Mouse (Mus musculus): Measurements from ENCODE around the gene Prl2a1. TPM values are rescaled to one million over a fixed set of nuclear protein-coding genes. Genes with fewer than 3 reads are reported as not detected.
"Not testable (repeated sequence)": the region's sequence is repeated elsewhere in the genome, so short reads cannot be mapped to it uniquely, and the experiment has no call there.

The Prl2a1 gene
- total RNA-seq (2021), result not detected

DNA sequence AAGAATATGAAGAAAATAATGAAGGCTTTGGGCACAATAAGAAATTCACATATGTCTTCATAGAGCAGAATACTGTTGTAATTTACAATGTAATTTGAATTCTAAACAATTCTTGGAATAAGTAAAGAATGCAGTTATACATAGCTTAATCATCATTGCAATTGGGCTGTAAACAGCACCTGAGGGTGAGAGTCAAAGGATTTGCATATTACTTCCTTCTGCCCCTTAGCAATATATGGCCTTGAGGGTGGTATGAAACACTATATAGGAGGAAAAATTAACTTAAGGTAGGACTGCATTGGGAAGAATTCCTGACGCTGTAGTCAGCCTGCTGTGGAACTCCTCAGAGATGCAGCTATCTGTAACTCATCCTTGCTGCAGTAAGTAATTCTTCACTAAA is at the start of gene Prl2a1:
Gene Prl2a1 (plus strand): TSS at position 301 of the 400 bp plus-strand sequence.
- DNase-seq, result no peak

- DNase-seq, result not testable (repeated sequence)
Measured at GRCm38 (mm10) chr13:27780704-27781103, 20.8 kb upstream of the Prl2a1 start, which contains the start of gene Prl7c1. Prl7c1 (minus strand) TSS chr13:27780804.

DNA sequence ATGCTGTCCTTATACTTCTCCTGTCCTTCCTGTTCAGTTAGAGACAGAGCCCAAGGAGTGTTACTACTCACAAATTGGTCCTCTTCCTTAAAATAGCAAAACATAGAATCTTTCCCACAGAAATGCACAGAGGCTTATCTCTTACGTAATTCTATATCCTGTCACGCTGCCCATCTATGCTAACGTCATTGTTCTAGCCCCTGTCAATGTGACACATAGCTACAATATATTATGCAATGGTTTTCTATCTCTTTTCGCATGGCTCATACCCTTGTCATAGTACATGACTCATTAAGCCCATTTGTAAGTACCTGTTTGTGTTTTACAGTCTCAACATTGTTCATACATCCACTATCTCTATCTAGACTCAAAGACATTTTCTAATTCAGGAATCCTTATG is 2.2 kb upstream of the Prl2a1 start:
- no peak for DNase-seq

- no peak for DNase-seq
Measured at GRCm38 (mm10) chr13:27802765-27803164, 1.3 kb downstream of the Prl2a1 start.

GRCm38 (mm10) chr13:27849042-27849441 is 47.6 kb downstream of the Prl2a1 start, which contains the start of gene Prl2c1:
Prl2c1 (plus strand) TSS chr13:27849342.
- DNase-seq, result no peak

Other genes with a start within 250 kb of the Prl2a1 start
- not detected for gene Prl8a9, start 237.0 kb upstream of the Prl2a1 start, total RNA-seq (2021)
- gene Prl8a1, start 219.5 kb upstream of the Prl2a1 start, total RNA-seq (2021), result not detected
- not detected for gene Prl7b1, start 191.1 kb upstream of the Prl2a1 start, total RNA-seq (2021)
- gene Prl7a1, start 159.2 kb upstream of the Prl2a1 start, total RNA-seq (2021), result not detected
- not detected for gene Prl7a2, start 133.6 kb upstream of the Prl2a1 start, total RNA-seq (2021)
- gene Prl7d1, start 84.9 kb upstream of the Prl2a1 start, total RNA-seq (2021), result not detected
- gene Prl7c1, start 20.9 kb upstream of the Prl2a1 start, total RNA-seq (2021), result not detected
- not detected for gene Prl2c1, start 47.7 kb downstream of the Prl2a1 start, total RNA-seq (2021)
- gene Prl4a1, start 214.6 kb downstream of the Prl2a1 start, total RNA-seq (2021), result not detected